Mouse (Mus musculus) embryo, embryonic 11 days (tissue): ENCODE measurements around the gene H2-M3.
"Not testable (repeated sequence)": the region's sequence is repeated elsewhere in the genome, so short reads cannot be mapped to it uniquely, and the experiment has no call there.

Experiments used
- DNase-seq: peaks from one replicate; pipeline ENCODE4 v3.0.0-alpha.2; 2015

Gene H2-M3

DNA sequence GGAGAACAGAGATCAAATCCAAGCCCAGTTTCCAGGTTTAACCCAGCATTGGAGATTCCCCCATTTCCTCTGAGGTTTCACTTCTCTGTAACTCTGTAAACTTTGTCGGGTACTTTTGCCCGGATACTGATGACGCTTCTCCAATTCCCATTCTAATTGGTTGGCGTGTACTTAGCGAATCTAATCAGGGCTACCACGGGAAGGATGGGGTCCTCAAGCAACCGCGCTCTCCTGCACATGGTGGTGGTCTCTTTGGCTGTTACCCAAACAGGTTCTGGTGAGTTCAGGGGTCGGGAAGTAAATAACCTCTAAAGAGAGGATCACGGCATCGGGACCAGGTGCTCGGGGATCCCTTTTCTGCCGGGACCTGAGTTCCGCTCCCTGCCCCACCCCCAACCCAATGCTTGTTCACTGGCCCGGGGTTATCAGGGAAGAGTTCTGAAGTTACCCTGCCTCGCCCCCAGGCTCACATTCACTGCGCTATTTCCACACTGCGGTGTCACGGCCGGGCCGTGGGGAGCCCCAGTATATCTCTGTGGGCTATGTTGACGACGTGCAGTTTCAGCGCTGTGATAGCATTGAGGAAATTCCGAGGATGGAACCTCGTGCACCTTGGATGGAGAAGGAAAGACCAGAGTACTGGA is at the start of gene H2-M3:
Gene H2-M3 (plus strand): TSS at position 163 of the 644 bp plus-strand sequence.
- DNase-seq, result peak; percentile 85

- peak; percentile 7 for DNase-seq
Observed at GRCm38 (mm10) chr17:37221879-37222278, 48.1 kb upstream of the H2-M3 start.

DNA sequence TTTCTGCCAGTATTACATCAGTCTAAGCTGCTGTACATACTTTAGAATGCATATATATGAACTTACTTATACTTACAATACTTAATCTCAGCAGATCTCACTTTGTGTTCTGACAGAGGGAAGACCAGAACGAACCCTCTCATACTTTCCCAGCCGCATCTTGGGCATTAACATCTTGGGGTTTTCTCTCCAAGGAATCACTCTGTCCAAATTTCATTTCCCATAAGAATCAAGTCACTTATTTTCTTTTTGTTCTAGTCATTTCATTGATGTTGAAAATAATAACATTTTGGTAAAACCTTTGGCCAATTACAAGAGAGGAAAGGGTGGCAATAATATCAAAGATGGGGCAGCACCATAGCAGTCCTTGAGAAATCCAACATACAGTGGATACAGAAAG is 32.8 kb upstream of the H2-M3 start, which contains the start of gene Olfr97:
Gene Olfr97 (minus strand): TSS at position 101 of the 400 bp plus-strand sequence.
- not testable (repeated sequence) for DNase-seq

DNA sequence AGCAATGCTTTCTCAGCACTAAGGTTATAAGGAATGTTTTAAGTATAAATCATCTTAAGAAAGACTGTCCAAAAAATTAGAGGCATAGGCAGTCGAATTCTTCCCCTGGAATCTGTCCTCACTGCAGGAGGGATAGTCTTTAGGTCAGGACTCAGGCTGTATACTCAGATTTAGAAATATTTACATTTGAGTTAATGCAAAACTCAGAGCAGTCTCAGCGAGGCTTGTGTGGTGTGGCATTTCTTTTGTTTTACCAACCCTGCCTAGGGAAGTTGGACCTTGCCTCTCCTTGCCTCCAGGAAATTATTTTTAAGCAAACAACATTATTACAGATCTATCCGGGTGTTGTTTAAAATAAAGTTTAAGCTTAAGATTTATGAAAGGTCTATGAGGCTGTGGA is 27.8 kb upstream of the H2-M3 start:
- no peak for DNase-seq

- peak; percentile 12 for DNase-seq
Observed at GRCm38 (mm10) chr17:37246715-37247114, 23.3 kb upstream of the H2-M3 start.

DNA sequence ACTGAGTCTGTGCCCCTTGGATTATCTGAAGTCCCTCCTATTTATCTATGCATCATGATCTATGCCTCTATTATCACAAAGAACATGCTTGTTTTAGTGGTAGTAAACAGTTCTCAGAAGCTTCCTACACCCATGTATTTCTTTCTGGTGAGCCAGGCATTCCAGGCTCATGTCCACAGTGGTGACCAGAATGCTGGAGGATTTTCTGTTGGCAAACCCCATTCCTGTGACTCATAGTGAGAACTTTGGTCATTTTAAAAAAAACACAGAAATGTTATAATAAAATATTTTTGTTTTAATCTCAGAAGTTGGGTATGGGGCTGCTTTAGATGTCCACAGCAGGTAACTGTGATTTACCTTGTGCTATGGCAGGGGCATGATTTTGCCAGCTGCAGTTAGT is 20.6 kb upstream of the H2-M3 start:
- no peak for DNase-seq

GRCm38 (mm10) chr17:37250544-37250943 is 19.5 kb upstream of the H2-M3 start:
- DNase-seq, result peak; percentile 16

DNA sequence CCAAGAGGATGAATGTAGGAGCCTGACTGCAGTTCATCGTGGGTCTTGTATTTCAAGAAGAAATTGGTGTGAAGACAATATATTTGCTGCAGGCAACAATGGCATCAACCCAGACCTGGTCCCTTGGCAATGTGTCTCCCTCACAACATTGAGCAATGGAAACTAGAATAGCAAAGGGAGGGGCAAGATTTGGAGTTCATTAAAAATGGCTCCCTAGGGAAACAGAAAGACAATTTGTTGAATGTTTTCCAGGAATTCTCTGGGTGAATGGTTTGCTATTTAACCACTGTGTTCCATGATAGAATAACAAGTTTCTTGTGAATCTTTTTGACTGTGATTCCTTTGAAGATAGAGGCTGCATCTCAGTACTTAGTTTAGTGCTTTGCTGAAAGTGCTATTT is 6.4 kb upstream of the H2-M3 start, which contains the start of gene Olfr98:
Gene Olfr98 (minus strand): TSS at position 124 of the 400 bp plus-strand sequence.
- no peak for DNase-seq

- peak; percentile 3 for DNase-seq
Observed at GRCm38 (mm10) chr17:37270702-37271092, 677 bp downstream of the H2-M3 start.

DNA sequence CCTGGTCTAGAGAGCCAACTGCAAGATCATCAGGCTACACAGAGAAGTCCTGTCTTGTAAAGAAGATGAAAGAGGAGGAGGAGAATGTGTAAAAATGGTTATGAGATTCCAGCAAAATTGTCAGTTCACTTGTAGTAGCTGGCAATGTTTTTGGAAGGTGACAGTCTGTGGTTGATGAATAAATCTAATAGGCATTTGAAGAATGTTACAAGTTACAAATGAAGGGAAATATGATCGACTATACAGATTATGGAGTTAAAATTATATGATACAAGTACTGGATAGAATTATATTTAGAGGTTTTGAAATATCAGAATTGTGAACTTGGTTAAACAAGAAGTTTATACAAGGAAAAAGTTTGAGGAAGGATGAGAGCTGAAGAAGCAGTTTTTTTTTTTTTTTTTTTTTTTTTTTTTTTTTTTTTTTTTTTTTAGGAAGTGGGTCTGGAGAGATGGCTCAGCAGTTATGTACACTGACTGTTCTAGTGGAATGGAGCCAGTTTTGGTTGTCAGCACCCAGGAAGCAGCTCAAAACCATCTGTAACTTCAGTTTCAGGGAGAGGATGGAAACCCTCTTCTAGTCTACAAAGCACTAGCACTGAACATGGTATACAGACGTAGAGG is 5.7 kb downstream of the H2-M3 start:
- DNase-seq, result no peak

DNA sequence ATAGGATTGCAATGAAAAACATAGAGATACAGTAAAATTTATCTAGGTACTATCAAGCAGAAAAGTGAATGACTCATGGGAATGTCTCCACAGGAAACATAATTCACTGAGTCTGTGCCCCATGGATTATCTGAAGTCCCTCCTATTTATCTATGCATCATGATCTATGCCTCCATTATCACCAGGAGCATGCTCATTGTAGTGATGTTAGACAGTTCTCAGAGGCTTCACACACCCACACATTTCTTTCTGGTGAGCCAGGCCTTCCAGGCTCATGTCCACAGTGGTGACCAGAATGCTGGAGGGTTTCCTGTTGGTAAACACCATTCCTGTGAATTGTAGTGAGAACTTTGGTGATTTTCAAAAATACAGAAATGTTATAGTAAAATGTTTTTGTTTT is 6.6 kb downstream of the H2-M3 start:
- DNase-seq, result no peak

DNA sequence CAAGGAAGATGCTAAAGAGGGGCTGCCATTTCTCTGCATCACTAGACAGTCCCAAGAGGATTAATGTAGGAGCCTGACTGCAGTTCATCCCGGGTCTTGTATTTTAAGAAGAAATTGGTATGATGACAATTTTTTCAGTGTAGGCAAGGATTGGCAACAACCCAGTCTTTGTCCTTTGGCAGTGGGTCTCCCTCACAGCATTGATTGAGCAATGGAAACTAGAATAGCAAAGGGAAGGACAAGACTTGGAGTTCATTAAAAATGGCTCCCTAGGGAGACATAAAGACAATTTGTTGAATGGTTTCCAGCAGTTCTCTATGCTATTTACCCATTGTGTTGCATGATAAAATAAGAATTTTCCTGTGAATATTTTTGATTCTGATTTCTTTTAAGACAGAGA is 10.3 kb downstream of the H2-M3 start:
- no peak for DNase-seq

- no peak for DNase-seq
Observed at GRCm38 (mm10) chr17:37283360-37283759, 13.3 kb downstream of the H2-M3 start, which contains the start of gene Olfr99. Olfr99 (minus strand) TSS chr17:37283460.

GRCm38 (mm10) chr17:37304213-37304612 is 34.2 kb downstream of the H2-M3 start, which contains the start of gene Olfr101:
Olfr101 (minus strand) TSS chr17:37304313.
- DNase-seq, result no peak

GRCm38 (mm10) chr17:37308483-37308882 is 38.5 kb downstream of the H2-M3 start:
- peak; percentile 17 for DNase-seq

DNA sequence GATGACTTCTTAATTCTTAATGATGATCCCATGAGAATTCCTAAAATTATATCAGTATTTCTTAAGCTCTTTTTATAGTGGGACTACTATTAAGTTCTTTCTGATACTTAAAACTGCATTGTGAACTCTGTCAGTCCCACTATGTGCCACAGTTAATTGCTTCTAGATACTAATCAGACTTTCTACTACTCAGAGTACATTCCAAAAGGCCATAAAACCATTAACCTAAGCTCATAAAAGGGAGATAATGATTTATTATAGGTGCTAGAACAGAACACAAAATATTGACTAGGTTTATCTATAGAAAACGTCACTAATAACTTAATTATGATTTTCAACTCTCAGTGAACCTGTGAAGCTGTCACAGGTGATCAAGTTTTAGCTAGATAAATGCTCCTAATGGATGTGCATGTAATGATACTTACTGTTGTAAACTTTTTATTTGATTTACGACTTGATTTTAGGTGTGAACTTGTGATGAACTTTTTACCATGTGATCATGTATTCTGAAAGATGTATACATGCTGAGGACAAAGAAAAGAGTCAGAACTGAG is 40.2 kb downstream of the H2-M3 start:
- no peak for DNase-seq

- DNase-seq, result no peak
Observed at GRCm38 (mm10) chr17:37316954-37317353, 46.9 kb downstream of the H2-M3 start, which contains the start of gene Olfr102. Olfr102 (minus strand) TSS chr17:37317054.
